Mouse (Mus musculus) megakaryocyte, embryonic 14.5 days (primary cell): Measurements from ENCODE around the gene Clasrp.

Source experiments
- FLI1 ChIP-seq: IDR thresholded peaks from 2 replicates; pipeline ENCODE4 v1.6.1; 2012; ENCODE audit warnings: low read length, inconsistent platforms, mixed read lengths
- GATA1 ChIP-seq: IDR thresholded peaks from 3 replicates; pipeline ENCODE4 v1.6.1; 2012; ENCODE audit warnings: mixed read lengths, low read length, inconsistent platforms, borderline replicate concordance

DNA sequence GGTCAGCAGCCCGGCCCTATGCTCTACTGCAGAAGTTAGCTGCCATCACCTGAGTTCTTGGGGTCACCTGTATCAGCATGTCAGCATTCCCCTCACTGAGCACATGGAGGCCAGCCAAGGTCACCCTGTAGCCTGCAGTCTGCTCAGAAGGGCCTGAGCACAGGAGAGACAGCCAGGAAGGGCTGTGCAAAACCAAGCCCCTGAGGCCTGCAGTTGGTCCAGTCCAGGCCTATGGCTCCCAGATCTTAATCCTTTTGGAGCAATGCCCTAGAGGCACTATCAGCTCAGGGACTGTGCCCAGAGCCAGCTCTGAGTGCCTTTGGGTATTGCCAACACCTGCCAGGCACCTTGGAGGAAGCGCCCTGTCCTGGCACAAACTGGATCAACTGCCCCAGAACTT lies 47.2 kb downstream of the Clasrp start:
- TF ChIP-seq GATA1 (no peak), FLI1 (no peak)
